Mouse (Mus musculus): ENCODE data around the gene Ptprd.
A peak's percentile ranks its signal among the peaks of the same experiment; 100 is the strongest.

Ptprd gene

DNA sequence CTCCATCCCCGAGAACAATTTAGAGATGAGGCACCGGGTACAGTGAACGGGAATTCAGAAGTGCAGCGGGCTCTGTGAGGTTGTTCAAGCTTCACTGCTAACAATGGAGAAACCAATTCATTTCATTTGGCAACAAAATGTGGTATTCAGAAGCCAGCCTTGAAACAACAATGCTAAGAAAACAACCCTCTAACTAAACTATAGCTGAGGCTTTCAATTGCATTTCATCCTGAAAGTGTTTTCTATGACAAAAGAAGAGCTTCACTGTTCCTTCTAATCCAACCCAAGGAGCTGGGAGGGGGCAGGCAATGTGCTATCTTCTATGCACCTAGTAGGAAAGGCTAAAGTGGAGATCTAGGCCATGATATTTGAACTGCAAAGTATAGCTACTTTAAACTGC is 2217.2 kb downstream of the Ptprd start:
- no peak for DNase-seq

- DNase-seq: no peak
Observed at GRCm38 (mm10) chr4:75993092-75993491, 2218.7 kb downstream of the Ptprd start.

DNA sequence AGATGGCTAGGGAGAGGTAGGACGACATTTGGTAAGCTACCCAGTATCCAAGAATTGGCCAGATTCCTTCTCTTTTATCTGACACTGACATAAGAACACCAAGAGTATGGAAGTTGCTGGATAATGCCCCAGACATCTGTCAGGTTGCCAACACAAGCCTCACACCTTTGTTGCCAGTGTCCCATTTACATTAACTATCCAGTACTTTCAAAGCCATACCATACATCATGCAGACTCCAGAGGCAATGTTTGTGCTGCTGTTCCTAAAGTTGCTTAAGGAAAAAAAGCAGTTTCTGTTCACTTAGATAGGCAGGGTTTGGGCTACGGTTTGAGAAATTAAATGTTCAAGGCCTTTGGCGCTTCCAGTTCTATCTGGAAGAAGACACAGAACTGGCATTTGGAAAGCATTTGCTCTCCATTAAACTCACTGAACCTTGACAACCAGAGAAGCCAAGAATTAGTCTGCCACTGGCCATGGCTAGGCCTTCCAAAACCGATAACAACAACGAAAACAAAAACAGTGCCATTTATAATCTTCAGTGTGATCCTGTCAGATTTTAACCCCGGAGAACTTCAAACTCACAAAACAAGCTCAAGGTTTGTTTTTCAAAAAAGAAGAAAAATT is 2220.0 kb downstream of the Ptprd start:
- DNase-seq: no peak

- DNase-seq: no peak
Observed at GRCm38 (mm10) chr4:75974728-75975127, 2237.0 kb downstream of the Ptprd start.

DNA sequence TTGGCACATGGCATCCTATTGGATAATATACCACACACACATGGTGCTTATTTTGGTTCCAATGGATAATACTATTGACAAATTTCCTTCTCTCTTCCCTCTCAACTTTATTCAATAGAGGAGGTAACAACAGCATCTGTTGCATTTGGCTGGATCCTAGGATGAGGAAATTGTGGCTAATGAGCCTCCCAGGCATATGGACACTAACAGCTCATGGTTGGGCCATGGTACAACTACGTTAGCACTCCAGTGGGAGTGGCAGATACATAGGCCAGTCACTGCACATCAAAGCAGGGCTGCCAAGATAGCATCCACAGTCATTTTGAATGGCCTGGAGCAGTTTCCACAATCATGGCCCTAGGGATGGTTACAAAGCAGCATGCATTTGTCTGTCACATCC is 2238.4 kb downstream of the Ptprd start:
- no peak for DNase-seq

DNA sequence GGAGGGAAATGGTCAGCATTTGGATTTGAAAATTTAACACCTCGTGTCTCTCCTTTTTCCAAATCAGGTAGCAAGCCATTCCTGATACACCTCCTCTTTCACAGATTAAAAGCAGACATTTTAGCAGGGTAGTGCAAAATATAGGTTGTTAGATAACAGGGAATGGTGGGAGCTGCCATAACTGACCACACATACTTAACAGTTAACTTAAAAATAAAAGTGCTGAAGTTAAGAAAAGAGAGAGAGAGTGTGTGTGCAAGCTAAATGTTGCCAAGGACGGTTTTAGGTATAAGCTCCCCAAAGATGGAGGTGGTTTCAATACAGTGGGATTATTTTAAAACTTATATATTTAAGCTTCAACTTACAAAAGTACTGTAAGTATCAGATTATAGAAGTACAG is 2241.8 kb downstream of the Ptprd start:
- no peak for DNase-seq

- DNase-seq: no peak
Observed at GRCm38 (mm10) chr4:75968618-75969017, 2243.1 kb downstream of the Ptprd start.

- no peak for DNase-seq
Observed at GRCm38 (mm10) chr4:75965810-75966209, 2246.0 kb downstream of the Ptprd start.

DNA sequence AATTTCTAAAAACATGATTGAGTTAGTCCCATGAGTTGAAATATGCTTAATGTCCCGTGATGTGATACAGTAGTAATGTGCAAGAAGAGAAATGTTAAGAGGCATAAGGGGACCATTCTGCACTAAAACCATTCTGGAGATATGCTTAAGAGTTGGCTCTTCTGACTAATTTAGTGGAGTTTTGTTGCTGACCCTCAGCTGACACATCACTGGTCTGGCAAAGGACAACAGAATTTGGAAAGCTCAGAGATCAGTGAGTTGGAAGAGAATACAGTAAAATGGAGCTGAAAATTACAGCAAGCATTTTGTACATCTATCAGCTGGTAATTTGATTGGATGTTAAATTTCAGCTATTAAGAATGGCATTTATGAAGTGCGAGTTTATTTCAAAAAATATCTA is 2248.8 kb downstream of the Ptprd start:
- DNase-seq: no peak

DNA sequence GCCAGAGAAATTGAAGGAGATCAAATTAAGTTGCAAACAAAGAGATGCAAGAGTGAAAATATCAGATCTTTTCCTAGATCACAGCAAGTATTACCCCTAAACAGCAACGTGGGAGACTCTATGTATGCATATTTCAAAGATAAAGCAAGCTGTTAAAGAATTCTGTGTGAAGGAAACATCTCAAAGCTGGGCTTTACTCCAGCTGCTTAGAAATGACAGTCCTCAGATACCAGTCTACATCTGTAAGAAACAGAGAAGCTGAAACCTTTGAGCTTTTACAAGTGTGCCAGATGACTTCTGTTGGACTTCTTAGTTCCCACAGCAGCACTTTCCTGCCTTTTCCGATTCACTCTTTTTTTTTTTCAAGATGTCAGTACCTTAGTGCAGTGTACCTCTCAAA is 2249.9 kb downstream of the Ptprd start:
- DNase-seq: no peak

GRCm38 (mm10) chr4:75953349-75954060 is 2258.3 kb downstream of the Ptprd start:
- peak; percentile 39 for DNase-seq

DNA sequence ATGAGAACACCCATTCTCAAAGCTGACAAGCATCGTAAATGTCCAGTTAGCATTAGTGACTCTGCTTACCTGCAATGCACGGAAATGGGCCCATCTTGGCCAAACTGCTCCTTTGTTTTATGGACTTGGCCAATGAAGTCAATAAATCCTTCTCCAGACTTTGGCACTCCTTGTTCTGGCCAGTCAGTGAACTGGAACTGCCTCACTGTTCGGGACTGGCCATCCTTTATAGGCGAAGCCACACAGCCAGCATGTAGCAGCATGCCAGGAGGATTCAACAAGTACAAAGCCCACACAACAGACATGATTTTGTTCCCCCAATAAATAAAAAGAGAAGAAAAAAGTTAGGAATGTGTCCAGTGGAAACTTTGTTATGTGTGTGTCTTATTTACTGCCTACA is 2261.2 kb downstream of the Ptprd start:
- no peak for DNase-seq

GRCm38 (mm10) chr4:75894871-75895270 is 2316.9 kb downstream of the Ptprd start:
- DNase-seq: no peak
